Mouse (Mus musculus) induced T-regulatory cell, adult 2 months (primary cell): Measurements from ENCODE around the gene Enpp1.

ENCODE experiments used
- DNase-seq: peaks from one replicate; pipeline ENCODE4 v3.0.0-alpha.2; 2012; ENCODE audit warnings: low read depth

Gene Enpp1

DNA sequence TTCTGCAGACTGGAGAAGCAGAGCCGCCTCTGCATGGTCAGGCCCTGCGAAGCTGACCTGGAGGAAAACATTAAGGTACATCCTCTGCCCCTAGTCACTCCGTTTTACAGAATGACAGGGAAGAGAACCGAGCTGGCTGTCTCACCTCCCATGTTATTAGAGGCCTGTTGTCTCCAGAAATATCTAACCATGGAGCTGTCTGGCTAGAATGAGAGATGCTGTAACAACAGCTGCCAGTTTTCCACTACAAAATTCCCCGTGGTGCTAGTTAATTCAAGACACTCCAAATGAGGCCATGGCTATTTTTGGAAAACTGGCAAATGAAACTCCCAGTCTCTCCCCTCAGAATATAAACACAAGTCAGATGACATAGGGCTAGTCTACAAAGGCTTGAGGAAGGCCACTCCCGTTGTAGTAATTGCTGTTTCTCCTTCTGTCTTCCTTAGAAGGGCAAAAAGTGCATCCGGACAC lies 115.1 kb downstream of the Enpp1 start:
- DNase-seq: no peak

DNA sequence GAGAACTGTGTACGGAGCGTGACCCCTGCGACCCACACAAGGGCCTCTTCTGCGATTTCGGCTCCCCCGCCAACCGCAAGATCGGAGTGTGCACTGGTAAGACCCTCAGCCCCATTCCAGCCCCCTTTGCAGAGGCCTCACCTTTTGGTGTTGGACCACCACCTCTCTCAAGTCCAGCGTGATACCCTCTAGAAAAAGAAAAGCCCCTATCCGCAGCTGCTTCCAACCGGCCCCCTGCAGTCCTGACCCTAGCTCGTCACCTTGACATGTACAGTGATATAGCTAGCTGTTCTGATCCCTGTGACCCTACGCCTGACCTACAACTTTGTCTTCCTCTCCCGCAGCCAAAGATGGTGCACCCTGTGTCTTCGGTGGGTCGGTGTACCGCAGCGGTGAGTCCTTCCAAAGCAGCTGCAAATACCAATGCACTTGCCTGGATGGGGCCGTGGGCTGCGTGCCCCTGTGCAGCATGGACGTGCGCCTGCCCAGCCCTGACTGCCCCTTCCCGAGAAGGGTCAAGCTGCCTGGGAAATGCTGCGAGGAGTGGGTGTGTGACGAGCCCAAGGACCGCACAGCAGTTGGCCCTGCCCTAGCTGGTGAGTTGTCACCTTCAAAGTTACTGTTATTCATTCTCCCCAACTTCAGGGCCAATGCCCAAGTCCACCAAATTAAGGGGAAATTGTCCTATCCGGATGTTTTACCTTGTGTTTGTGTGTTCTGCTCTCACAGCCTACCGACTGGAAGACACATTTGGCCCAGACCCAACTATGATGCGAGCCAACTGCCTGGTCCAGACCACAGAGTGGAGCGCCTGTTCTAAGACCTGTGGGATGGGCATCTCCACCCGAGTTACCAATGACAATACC lies 115.7 kb downstream of the Enpp1 start:
- DNase-seq: no peak

DNA sequence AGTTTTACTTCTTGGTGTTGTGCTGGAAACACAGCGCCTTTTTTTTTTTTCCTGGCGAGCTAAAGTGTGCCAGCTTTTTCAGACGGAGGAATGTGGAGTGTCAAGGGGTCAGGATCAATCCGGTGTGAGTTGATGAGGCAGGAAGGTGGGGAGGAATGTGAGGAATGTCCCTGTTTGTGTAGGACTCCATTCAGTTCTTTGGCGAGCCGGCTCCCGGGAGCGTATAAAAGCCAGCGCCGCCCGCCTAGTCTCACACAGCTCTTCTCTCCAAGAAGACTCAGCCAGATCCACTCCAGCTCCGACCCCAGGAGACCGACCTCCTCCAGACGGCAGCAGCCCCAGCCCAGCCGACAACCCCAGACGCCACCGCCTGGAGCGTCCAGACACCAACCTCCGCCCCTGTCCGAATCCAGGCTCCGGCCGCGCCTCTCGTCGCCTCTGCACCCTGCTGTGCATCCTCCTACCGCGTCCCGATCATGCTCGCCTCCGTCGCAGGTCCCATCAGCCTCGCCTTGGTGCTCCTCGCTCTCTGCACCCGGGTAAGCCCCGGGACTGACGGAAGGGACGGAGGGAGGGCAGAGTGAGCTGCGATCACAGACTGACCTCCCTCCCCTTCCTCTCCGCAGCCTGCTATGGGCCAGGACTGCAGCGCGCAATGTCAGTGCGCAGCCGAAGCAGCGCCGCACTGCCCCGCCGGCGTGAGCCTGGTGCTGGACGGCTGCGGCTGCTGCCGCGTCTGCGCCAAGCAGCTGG lies 116.5 kb downstream of the Enpp1 start, which contains the start of gene Ccn2:
Ccn2 (plus strand) TSS at position 193 of the 753 bp plus-strand sequence.
- DNase-seq: peak; percentile 42

DNA sequence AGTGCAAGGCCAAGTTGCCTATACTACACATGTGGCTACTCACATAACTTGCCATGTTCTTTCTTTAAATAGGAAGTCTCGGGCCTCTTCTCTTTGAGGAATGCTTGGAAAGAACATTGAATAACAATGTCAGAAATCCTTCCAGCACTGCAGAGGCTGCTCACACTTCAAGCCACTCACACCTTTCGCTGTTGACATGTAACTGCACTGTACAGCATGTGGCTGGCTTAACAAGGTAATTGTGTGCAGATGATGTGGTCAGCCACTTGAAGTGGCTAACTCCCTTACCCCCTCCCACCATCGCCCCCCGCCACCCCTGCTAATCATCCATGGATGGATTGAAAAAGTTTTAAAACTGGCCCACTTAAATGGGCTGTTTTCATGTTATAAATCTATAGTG lies 118.4 kb downstream of the Enpp1 start:
- DNase-seq: no peak

DNA sequence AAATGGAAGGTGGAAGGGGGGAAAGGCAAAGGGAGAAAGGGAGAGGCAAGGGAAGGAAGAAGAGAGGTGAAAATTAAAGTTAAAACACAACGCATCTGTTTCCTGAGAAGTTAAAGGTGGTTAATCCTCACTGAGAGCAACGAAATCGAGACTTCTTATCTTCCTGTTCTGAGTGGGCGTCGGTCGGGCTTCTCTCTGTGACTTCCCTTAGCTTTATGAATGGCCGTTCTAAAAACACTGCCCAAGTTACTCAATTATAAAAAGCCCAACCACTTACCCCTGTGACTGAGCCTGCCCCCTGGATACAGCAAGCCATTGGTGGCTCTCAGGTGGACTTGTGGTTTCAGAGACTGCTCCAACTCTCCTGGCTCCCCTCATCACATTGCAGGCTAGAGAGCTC lies 119.0 kb downstream of the Enpp1 start:
- peak; percentile 51 for DNase-seq

DNA sequence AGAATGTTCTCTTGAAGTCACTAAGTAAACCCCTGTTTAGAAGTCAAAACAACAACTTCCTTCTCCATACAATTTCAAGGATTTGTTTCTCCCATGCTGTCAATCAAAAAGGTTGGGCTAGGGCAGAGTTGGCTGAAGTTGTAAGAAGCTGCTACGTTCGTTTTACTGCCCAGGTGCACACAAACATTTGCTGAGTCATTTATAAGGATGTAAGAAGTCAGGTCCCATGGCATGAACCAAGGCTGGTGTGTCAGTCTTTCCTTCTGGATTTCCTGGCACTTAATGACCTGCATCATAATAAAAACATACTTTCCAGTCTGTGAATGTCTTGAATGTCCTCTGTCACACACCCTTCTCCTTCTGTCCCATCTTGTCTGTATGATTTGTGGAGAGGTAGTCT lies 119.6 kb downstream of the Enpp1 start:
- no peak for DNase-seq

DNA sequence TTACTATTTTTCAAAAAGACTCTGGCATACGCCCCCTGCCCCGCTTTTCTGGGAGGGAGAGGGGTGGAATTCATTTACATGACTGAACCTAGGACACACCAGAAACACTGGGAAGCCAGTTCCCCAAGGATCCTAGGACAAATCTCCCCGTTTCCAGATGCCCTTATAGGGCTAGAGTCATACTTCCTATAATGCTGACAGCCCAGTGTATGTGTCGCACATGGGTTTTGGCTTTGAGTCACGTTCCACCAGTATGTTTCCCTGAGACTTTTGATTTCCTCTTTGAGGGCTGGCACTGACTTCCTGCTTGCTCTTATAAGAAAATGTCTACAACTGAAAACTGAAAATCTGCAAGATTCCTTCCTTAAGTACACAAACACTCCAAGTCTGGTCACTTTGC lies 120.2 kb downstream of the Enpp1 start:
- DNase-seq: peak; percentile 66

DNA sequence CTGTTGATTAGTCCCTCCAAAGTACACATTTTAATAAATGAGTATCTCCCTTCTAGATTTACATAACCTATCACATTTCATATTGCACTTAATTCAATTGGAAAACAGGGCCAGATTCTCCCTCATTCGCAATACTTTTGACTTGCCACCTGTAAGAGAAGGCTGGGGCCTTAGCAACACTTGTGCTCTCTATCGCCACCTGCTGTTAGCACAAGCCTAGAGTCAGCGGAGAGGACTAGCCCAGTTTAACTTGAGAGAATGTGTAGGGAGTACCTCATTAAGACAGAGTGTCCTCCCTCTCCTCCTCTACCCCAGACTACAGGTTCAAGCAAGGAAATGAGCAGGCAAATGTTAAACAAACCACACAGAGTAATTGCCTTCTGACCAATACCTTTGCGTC lies 120.8 kb downstream of the Enpp1 start:
- peak; percentile 90 for DNase-seq

DNA sequence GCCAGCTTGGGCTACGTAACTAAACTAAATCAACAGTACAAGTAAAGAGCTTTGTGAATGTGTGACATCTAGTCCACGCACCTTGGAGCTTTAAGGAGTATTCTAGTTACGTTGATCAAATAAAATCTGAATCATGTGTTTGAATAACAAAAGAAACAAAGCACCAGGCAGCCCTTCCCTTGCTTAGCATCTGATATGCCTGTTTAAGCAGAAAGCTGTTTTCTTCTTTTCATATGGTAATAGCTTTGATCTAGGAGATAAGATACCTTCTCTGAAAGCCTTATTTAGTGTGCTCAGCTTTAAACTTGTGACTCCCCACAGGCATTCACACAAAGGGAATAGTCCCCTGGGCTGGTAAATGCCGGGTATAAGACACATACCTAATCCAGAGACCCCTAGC lies 121.4 kb downstream of the Enpp1 start:
- DNase-seq: peak; percentile 27

DNA sequence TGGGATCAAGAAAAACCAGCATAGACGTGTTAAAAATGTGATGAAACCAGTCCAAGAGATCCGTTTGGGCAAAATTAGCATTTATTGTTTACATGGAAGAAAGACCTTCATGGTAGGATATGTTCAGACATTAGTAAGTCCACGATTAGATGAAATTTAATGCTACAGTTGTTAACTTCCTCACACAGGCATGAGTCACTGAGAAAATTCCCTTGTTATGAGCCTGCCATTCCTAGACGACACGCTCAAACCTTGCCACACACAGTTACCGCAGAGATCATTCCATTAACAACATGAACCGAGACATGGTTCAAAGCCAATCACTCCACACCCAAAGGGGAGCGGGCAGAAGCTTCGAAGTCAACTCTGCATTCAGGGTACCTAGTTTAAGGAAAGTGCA lies 122.7 kb downstream of the Enpp1 start:
- no peak for DNase-seq

DNA sequence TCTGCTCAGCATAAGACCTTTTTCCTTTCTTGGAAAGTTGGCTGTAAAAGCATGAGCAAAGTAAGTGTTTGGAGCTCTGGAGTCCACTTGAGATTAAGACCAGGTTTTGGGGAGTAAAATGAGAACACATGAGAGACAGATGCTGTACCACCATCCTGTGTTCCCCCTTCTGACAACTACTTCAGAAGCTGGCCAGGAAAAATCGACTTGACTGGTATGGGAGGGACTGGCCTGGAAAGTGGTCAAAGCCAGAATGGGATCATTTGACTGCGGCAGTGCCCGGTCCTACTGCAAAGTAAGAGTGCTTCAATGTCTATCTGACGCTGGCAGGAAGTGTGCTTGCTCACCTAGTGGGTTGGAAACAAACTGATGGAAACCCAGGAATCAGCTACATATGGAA lies 123.1 kb downstream of the Enpp1 start:
- no peak for DNase-seq
